Mouse (Mus musculus) inflammation-experienced regulatory T-cells, adult 16 weeks (primary cell): Measurements from ENCODE around the gene Nnat. TPM values are rescaled to one million over a fixed set of nuclear protein-coding genes. Genes with fewer than 3 reads are reported as not detected.

Source experiments
- polyA plus RNA-seq: library from polyadenylated mRNA; unstranded; fragments of 100-300 nt; shearing (Covaris generic); gene quantifications from one replicate; pipeline ENCODE4 v1.2.1, GENCODE M21; 2017

Gene Nnat
- 0.80 TPM for polyA plus RNA-seq

DNA sequence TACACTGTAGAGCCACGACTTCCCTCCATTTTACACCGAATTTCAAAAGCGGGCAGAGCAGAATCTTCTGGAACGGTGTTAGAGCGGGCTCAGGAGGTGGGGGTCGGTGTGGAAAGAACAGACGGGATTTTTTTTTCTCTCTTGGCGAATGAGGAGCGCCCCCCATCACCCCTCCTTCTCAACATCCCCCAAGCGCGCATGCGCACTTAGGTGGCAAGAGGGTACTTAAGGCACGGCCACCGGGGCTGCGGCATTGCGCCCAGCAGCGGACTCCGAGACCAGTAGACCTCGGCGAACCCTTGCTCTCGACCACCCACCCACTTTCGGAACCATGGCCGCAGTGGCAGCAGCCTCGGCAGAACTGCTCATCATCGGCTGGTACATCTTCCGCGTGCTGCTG lies at the start of gene Nnat:
Gene Nnat (plus strand): TSS at position 221 of the 400 bp plus-strand sequence.

DNA sequence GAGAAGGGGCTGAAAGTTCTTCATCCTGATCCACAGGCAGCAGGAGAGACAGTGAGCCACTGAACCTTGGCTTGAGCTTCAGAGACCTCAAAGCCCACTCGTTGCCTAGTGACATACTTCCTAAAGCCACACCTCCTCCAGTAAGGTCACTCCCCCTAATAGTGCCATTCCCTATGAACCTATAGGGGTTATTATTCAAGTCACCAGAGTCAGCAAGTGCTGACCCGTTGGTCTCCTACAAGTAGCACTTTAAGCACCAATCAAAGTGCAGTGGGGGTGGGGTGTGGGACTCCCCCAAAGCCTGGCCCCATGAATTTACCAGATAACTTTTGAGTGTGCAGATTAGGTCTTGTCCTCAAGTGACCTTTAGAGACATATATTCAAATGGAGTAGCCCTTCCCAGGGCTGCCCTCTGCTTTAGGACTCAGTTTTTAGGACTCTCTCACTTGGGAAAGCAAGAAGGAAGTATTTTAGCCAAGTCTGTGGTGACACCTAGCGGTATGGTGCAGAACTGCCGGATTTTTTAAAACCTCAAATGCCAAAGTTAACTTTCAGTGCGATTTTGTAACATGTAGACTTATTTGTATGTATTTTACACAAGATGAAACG lies 11.4 kb downstream of the Nnat start, which contains the start of gene Blcap:
Gene Blcap (minus strand): TSS at position 51 of the 609 bp plus-strand sequence.

Other genes with a start within 250 kb of the Nnat start
- gene Ghrh, start 212.6 kb upstream of the Nnat start, polyA plus RNA-seq = not detected
- gene Manbal, start 192.5 kb upstream of the Nnat start, polyA plus RNA-seq = 62.0 TPM
- 1.5 TPM for gene Src, start 141.6 kb upstream of the Nnat start, polyA plus RNA-seq
- gene Blcap, start 11.2 kb downstream of the Nnat start, polyA plus RNA-seq = 21.3 TPM
- gene Ctnnbl1, start 177.3 kb downstream of the Nnat start, polyA plus RNA-seq = 111 TPM